Mouse (Mus musculus): ENCODE data around the gene Zim1.

Gene Zim1

DNA sequence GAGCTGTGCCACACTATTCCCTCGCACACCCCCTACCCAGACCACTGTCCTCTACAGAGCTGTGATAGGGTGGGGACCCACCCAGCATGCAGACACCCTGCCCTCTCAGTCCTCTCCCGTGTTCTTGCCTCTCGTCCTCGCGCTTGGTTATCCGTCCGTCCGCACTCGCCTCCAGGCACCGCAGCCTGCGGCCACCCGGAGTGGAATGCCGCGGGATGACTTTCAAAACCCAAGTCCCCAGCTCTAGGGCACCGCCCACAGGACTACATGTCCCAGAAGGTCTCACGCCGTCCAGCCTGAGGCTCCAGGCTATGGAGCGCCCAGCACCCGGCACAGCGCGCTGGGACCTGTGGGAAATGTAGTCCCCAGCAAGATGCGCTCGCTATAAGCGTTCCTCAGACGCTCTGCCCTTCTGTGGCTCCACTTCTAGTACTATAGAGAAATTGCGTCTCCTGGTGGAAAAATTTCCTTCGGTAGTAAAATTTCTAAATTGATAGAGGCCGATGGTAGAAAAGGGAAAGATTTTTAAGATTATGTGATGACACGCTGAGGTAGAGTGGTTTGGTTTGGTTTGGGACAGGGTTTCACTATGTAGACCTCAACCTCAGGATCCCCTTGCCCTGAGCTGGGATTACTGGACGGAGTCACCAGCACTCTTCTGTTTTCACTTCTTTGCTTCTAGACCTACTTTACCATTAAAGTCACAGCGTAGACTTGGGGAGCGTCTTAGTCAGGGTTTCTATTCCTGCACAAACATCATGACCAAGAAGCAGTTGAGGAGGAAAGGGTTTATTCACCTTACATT, at the start of gene Zim1:
Gene Zim1 (minus strand): TSS at position 210 of the 805 bp plus-strand sequence.
- peak; percentile 75 for DNase-seq (ENCODE audit: low spot score)

DNA sequence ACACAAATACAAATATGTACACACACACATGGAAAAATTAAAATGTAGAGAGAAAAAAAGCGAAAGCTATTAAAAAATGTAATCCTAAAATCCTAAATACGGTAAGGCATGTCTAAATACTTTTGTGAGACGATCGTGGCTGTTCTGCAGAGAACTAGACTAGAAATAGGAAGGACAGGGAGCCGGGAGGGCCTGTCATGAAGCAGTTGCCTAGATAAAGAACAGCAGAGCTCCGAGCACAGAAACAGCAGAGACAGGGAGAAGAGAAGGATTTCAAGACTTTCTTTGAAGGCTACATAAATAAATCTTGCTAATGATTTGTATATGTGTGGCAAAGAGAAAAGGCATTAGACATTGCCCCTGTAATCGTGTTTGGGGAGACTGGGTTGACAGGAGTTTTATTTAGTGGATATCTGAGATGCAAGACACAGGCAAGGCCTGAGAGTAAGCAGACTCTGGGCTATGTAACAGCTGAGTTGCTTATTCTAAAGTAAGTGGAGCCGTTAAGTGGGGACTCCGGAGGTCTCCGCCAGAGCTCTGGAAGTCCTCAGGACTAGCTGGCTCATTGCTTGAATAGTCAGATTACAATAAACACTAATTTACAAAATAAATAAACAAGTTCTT, 48.1 kb upstream of the Zim1 start:
- DNase-seq (ENCODE audit: low spot score) = no peak

DNA sequence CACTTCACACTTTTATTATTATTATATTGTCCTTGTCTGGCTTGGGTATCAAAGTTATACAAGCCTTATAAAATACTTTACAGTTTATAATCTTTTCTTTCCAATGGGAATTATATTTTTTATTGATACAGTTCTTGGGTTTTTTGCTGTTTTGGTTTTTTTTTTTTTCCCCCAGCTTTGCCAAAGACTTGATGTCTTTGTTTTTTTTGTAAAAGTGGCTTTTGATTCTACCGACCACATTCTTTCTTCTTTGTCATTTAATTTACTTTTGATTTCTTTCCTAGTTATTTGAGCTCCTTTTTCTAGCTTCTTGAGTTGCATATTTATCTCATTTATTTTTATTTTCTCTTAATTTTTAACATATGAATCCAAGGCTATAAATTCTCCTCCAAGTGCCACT, 39.8 kb upstream of the Zim1 start:
- DNase-seq (ENCODE audit: low spot score) = no peak

DNA sequence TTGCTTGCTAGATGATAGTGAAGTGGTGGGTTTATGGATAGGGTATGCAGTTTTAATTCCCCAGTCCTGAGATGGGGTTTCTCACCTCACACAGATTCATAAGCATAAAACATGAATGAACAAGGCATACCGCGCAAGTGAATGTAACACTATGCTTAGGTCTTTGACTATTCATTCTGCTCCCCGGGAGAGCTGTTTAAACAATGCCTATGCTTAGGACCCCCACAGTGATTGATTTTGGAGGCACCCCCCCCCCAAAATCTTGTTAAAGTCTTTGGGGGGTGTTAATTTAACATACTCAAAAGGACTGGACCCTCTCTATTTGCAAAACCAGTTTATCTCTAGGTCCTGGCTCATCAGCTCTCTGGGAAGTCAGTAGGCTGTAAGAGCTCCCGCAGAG, 35.7 kb upstream of the Zim1 start:
- no peak for DNase-seq (ENCODE audit: low spot score)

DNA sequence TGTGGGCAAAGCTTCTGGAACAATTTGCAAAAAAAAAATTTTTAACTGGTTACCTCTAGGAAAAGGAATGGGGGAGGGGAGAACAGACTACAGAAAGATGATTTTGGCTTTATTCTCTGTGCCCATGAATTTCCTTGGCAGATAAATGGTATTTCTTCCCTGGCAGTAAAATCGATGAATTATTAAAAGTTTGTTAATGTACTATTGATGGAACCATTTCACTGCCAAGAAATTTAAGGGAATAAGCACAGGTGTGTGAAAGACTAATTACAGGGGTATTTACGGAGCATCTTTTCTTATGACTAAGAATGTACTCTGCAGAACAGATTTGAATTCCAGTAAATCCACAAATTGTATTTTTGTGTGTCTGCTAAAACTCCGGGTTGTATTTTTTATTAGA, 35.1 kb upstream of the Zim1 start:
- no peak for DNase-seq (ENCODE audit: low spot score)

DNA sequence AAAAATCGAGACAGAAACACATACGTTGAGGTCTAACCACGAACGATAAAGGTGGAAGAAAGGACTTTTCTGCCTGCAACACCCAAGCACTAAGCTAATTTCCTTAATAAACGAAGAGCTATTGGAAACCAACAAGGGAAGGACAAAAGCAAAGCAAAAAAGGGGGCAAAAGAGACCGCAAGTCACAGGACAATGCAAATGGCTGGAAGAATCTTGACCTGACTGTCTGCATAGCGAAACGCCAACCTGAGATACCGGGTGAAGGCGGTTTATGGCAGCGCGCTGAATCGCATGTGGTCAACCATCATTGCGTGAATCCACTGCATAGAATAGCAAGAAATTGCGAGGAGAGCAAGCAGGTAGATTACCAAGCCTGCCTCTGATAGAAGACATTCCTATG, 34.6 kb upstream of the Zim1 start:
- DNase-seq (ENCODE audit: low spot score) = no peak

DNA sequence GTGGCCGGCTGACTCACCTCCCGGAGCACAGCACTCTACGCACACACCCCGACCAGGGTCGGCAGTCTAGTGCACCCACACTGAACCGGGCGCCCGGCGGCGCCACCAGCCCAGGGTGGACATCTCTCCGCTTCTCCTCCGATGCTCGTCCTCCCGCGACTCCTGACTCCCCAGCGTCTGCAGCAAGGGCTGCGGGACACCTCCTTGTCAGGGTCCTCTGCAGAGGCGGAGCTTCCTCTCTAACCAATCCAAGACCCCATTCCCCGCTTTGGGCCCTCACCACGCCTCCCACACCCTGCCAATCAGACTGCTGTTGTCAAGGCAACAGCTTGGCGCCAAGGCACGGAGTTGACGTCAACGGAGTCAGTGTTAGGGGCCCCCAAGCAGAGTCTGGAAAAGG, 34.0 kb upstream of the Zim1 start, which contains the start of the genes Peg3 and Usp29:
Gene Peg3 (minus strand): TSS at position 191 of the 400 bp plus-strand sequence.
Gene Usp29 (plus strand): TSS at position 338 of the 400 bp plus-strand sequence.
- peak; percentile 61 for DNase-seq (ENCODE audit: low spot score)

DNA sequence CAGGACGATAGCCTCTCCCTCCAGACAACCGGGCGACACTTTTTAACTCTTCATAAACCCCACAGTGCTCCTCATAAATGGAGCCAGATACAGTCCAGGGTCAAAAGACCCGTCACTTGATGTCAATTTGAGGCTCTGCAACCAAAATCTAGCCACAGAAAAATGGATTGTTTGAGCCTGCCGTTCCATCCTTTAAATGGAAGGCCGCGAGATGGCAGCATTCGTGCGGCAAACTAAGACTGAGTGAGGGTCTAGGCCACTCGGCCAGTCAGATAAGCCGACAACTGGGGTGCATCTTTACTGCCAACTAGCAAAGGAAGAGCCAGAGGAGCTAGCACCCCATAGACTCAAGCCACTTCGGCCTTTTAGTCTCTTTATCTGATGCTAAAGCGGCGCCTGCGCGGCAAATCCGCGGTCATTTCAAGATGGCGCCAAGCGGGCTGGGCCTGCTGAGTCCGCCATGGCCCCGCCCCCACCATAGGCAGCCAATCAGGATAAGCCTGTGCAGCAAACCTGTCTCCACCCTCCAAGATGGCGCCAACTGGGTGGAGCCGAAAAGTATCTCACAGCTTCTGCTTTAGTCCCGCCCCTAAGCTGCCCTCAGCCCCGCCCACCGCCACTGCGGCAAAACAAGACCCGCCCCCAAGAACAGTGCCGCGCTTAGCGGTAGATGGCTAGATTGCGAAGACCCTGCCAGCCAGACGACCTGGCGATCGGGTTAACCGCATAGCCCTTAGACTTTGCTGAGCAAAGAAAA, 33.0 kb upstream of the Zim1 start:
- peak; percentile 87 for DNase-seq (ENCODE audit: low spot score)

DNA sequence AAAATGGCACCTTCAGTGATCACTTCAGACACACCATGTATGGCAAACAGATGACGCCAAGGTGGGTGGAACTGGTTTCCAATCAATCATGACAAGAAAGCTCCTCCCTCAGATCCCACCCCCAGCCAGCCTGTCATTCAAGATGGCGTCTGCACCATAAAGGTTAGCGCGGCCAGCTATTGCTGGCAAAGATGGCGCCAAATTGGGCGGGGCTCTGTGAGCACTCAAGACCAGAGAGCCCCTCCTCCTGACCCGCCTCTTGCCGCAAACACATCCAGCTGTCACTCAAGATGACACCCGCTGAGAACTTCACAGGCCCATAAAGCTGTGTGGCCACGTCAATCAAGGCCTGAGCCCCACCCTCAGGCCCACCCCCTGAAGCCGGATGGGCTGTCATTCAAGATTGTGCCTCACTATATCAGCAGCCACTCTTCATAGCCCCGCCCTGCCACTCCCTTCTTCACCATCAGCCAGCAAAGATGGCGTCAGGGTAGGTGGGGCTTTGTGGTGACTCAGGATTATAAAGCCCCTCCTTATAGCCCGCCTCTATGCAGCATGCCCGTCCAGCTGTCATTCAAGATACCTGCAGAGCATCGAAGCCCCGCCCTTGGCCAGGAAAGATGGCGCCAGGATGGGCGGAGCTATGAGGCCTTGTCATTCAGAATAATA, 32.1 kb upstream of the Zim1 start:
- DNase-seq (ENCODE audit: low spot score) = peak; percentile 69

DNA sequence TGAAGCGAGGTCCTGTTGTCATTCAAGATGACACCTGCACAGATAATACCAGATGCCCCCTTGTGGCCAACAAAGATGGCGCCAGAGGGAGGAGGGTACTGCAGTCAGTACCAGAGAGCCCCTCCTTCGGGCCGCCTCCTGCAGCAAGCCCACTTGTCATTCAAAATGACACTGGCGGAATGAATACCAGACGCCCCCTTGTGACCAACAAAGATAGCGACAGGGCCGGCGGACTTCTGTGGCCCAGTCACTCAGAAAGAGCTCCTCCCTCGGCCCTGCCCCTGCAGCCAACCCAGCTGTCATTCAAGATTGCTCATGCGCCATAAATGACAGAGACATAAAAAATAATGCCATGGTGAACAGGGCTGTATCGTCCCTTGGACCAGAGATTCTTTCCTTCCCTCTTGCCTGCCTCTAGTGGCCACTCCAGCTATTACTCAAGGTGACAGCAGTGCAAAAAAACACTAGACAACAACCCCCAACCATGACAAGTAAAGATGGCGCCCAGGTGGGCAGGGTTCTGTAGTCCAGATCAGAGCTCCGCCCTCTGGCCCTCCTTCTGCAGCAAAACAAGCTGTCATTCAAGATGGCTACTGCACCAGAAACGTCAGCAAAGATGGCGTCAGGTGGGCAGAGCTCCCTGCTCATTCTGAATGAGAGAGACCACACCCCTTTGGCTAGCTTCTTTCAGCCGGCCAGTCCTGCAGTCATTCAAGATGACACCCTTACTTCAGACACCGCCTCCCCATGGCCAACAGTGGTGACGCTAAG, 31.3 kb upstream of the Zim1 start:
- DNase-seq (ENCODE audit: low spot score) = peak; percentile 55

DNA sequence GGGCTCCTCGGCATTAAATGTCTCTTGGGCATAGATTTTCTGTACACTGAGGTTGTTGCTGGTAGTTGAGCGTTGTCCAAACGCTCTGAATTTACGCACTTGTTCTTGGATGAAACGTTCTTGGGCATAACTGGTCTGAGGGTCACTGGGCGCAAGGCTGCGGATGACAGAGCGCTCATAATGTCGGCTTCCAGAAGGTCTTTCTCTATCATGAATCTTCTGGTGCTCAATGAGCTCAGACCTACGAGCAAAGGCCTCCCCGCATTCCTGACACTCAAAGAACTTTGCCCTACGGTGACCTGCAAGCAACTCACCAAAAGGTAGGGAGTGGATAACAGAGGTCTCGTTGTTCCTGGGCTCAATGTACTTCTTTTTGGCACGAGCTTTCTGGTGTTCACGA, 13.1 kb upstream of the Zim1 start:
- no peak for DNase-seq (ENCODE audit: low spot score)

DNA sequence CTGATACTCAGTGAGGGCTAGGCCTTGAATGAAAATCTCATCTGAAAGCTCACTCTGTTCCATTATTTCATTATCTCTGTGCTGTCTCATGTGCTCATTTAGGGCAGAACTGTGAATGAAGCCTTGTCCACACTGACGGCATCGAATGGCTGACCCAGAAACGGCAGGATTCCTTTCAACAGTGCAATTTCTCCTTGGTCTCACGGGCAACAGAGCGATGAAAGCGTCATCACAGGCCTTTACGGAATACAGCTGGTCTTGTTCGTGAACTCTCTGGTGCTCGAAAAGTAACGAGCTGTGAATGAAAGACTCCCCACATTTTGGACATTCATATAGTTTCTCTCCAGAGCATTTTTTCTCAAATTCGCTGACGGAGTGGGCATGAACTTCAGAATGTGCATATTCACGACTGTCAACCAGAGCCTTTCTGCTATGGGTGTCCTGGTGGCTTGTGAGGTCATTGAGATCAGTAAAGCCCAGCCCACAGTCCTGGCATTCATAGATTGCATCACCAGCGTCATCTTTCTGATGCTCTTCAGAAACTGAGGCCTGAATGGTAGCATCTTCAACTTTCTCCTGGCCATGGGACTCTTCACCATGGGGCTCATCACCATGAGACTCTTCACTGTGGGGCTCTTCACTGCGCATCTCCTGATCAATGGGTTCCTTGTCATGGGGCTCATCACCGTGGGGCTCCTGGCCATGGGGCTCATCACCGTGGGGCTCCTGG, 12.4 kb upstream of the Zim1 start:
- no peak for DNase-seq (ENCODE audit: low spot score)

DNA sequence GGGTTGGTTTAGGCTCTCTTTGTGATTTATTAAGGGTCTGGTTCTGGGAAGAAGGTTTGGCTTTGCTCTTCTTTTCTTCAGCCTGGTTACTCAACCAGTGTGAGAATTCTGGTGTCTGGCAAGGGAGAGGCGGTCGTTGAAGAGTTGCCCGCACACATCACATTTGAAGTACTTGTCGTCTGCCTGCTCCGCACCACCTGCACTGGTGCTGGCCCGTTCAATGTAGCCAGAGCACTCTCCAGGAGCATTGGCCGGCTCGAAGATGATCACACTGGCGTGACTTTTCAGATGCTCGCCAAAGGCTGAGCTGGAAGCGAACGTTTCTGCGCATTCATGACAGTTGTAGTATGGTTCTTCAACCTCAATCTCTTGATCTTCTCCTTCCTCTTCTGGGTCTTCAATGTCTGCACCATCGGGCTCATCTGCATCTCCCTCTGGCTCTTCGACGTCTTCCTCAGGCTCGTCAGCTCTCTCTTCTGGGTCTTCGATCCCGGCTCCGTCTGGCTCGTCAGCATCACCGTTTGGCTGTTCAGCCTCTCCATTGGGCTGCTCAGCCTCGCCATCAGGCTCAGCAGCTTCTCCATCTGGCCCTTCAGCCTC, 11.3 kb upstream of the Zim1 start:
- no peak for DNase-seq (ENCODE audit: low spot score)

DNA sequence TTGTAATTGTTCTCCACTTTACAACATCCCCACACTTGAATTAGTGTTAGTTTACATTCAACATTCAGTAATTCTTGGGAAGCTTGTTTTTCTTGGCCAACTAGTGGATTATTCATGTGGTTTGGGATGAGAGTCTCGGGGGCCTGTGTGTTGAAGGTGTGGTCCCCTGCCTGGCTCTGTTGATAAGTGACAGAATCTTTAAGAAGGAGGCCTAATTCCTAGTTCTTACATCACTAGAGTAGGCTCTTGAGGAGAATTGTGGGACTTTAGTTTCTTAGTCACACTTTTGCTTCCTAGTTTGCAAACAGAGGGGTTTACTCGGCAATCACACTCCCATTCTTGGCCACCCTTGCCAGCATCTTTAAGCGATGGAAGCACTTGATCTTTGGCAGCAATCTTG, 3.0 kb upstream of the Zim1 start:
- no peak for DNase-seq (ENCODE audit: low spot score)

DNA sequence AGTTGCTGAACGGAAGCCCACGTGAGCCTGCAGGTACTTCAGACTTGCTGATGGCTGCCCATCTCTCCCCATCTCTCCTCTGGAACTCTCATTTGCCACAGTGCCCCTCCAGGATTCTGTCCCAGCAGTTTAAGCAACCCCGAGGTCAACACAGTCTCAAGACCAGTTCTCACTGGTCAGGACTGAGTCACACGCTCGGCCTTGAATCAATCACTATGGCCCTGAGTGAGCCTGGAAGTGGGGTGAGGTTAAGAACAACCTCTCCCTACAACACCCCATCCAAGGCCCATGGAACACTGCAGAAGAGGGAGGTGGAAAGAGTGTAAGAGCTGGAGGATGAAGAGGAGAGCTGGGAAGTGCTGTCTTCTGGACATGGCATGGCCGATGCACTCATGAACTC, 10.7 kb downstream of the Zim1 start:
- no peak for DNase-seq (ENCODE audit: low spot score)

DNA sequence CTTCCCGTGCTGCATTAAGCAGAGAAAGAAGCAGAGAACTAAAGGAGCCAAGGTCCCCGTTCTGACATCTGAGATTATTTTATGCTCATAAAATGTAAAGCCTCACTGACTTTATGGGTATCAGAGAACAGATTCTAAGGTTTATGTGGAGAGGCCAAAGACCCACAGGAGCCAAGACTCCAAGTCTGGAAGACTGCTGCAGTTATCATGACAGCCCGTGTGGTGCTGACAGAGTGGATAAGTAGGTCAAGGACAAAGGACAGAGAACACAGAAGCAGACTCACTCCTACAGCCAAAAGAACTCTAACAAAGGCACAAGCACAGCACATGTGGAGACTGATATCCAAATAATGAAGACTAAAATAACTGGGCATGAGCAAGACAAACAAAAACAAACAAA, 29.5 kb downstream of the Zim1 start:
- DNase-seq (ENCODE audit: low spot score) = no peak

DNA sequence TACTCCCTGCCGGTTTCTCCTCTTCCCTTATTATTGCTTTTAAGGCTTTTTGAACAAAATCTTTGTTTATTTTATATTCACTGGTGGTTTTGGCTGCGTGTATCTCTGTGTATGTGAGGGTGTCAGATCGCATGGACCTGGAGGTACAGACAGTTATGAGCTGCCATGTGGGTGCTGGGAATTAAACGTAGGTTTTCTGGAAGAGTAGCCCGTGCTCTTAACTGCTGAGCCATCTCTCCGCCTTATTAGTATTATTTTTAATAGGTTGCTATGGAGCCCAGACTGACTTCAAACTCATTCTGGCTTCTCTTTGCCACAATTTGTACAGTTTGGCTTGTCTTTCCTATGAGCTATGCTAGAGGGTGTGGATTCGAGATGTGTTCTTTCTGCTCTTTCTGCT, 32.8 kb downstream of the Zim1 start:
- no peak for DNase-seq (ENCODE audit: low spot score)

DNA sequence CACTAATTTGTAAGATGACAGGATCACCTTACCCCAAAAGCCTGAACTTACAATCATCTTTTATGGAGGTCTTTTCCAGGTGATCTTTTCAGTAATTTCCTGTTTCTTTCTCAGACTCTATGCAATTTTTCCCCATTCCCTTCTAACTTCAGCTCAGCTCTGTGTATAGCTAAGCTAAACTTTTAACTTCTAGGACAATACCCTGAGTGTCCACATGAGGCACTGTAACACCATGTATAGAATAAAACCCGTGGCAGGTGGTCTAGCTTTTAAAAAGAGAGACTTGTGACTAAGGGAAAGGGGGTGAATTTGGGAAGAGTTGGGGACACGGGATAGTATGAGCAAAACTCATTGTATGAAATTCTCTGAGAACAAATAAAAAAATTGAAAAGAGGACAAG, 36.6 kb downstream of the Zim1 start:
- peak; percentile 21 for DNase-seq (ENCODE audit: low spot score)

DNA sequence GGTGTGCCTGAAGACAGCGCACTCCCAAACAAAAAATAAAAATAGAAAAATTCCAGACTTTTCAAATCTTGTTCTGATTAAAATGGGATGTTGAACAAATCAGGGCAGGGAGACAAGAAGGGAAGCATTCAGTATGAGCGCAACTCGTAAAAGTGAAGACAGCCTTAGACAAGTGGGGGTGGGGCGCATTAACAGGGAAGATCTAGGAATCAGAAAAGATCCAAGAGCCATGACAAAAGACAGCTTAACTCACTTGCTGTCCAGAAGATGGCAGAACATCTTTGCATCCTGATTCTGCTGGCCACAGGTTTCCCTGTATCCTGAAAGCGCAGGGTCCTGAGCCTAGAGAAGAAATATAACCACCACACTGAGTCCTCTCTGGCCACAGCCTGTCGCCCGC, 37.6 kb downstream of the Zim1 start:
- no peak for DNase-seq (ENCODE audit: low spot score)

DNA sequence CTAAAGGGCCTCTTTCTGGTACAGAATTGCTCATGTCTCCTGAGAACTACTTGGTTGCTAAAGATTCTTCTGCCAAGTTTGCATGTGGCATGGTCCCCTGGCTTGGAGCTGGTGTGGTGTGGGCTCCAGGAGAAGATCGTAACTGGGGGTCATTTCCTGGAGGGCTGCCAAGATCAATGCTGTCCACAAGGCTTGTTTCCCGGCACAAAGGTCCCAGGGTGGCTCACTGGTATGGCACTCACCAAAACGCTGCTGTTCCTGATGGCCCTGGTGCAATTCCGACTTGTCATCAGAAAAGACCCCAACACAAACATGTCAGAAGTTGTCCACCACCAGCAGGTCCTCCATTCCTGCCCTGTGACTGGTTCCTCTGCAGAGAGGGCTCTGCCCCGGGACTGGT, 44.1 kb downstream of the Zim1 start:
- no peak for DNase-seq (ENCODE audit: low spot score)

DNA sequence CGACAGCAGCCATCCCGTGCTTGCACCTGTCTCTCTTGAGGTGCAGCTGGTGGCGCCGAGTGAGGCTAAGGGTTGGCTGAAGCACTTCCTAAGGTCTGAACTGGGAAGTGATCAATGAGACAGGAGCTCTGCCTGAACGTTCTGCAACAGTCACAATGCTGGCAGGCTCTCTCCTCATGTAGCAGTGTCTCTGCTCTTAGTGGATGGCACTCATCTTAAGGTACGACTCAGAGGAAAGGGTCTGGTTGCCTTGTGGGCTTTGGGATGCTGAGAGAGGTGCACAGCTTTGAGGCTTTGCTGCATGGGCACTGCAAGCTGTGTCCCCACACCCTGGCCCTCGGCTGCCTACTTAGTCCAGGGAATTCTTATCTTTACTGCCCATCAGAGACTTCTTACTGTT, 45.0 kb downstream of the Zim1 start:
- DNase-seq (ENCODE audit: low spot score) = no peak
